Mouse (Mus musculus) heart, adult 11 months (tissue): ENCODE measurements around the gene Zcchc8.

Source experiments
- DNase-seq: peaks from one replicate; pipeline ENCODE4 v3.0.0; 2022

Zcchc8 gene

GRCm38 (mm10) chr5:123683377-123684220 lies 37.3 kb downstream of the Zcchc8 start:
- DNase-seq: peak; percentile 96

DNA sequence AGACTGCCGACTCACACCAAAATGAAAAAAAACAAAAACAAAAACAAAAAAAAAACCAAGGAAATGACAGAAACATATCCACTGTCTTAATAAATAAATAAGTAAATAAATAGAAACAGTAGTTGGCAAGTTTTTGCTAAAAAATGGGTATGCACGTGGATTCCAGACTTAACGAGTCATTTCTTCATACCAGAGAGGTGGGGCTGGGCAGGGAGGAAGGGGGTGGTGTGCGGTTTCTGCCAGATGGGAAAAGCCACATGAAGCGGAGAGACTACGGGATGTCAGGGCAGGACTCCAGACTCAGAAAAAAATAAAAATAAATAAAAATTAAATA lies 37.9 kb downstream of the Zcchc8 start:
- DNase-seq: peak; percentile 94

GRCm38 (mm10) chr5:123682372-123682771 lies 38.5 kb downstream of the Zcchc8 start:
- DNase-seq: no peak

GRCm38 (mm10) chr5:123679546-123680263 lies 41.2 kb downstream of the Zcchc8 start:
- no peak for DNase-seq

DNA sequence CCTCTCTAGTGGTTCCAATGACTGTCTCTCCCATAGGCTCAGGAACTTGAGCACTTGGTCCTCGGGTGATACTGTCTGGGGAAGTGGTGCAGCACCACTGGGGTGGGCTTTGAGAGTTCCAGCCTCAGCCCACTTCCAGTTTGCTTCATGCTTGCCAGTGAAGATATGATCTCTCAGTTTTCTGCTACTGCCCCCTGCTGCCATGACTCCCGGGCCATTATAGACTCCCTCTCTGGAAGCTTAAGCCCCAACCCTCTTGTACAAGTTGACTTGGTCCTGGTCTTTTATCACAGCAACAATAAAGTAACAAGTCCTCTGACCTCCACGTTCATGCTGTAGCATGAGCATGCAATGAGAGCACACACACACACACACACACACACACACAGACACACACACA lies 41.8 kb downstream of the Zcchc8 start:
- DNase-seq: no peak

- no peak for DNase-seq
Observed at GRCm38 (mm10) chr5:123675717-123676116, 45.2 kb downstream of the Zcchc8 start.

GRCm38 (mm10) chr5:123675221-123675620 lies 45.7 kb downstream of the Zcchc8 start:
- DNase-seq: peak; percentile 95

DNA sequence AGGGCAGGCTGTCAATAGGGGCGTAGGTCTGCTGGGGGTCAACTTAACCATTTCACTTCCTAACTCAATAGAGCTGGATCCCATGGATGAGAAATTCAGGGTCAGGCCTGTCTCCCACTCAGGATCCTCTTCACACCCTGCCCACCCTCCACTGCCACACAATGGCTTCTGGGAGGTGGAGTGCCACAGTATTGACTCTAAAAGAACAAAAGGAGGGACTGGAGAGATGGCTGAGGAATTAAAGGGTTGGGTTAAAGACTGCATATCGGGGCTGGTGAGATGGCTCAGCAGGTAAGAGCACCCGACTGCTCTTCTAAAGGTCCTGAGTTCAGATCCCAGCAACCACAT lies 49.5 kb downstream of the Zcchc8 start:
- DNase-seq: peak; percentile 92

DNA sequence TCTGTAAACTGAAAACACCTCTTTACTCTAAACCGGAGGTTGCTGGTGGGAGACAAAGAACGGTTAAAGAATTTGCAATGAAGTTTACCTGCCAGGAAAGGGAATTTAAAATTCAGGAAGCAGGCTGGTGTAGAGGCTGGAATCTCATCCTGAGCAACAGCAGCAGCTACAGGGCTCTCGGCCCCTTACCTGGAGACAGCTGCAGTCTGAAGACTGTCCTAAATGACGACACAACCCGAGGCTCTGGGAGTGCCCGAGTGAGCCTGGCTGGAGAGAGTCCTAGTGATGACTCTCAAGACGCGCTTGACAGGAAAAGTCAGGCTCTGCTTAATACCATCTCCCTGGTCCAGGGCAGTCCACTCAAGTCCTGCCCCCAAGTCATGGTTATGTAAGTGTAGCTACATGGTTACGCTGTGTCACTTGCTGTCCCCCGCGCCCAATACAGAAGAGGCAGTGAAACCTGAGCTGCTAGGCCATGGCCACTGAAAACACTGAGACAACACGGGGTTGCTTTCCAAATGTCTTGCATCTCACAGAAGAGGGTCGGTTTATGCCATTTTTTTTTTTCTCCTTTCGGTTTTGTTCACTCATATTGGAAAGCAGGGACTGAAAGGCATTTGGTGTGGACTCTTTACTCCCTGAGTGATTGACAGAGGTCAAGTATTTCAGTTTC lies 50.0 kb downstream of the Zcchc8 start:
- peak; percentile 99 for DNase-seq

- DNase-seq: no peak
Observed at GRCm38 (mm10) chr5:123669991-123670799, 50.7 kb downstream of the Zcchc8 start.

GRCm38 (mm10) chr5:123667915-123668314 lies 53.0 kb downstream of the Zcchc8 start:
- no peak for DNase-seq

DNA sequence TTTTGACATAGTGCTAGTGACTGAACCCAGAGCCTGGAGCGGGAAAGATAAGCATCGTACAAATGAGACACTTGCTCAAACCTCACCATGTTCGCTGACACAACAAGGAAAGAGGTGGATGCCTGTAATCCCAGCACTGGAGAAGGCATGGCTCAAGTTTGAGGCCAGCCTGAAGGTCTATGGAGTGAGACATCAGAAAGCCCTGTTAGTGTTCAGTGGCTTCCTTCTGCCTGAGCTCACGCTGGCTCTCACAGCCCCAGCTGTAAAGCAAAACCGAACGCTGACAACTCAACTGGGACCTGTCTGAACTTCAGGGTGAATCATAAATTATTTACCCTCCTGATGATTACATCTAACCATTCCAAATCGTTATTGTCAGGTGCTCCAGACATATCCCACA lies 54.9 kb downstream of the Zcchc8 start:
- DNase-seq: no peak

GRCm38 (mm10) chr5:123664329-123664728 lies 56.6 kb downstream of the Zcchc8 start:
- DNase-seq: no peak

- peak; percentile 98 for DNase-seq
Observed at GRCm38 (mm10) chr5:123662059-123662458, 58.8 kb downstream of the Zcchc8 start.

DNA sequence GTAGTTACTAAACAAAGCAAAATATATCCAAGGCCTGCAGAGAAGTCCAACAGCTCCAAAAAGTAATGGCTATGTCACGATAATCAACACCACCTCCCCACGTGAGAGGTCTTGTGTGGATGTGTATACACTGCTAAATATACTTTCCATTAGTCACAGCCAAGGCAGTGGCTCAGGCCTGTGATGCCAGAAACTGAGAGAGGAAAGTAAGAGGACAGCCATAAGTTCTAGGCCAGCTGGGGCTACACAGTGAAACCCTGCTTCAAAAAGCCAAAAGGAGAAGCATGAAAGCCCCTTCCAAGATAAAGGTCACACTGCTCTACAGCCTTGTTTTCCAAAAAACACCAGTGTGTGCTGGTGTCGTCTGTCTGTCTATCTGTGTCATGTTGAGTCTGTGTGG lies 59.3 kb downstream of the Zcchc8 start:
- peak; percentile 96 for DNase-seq

DNA sequence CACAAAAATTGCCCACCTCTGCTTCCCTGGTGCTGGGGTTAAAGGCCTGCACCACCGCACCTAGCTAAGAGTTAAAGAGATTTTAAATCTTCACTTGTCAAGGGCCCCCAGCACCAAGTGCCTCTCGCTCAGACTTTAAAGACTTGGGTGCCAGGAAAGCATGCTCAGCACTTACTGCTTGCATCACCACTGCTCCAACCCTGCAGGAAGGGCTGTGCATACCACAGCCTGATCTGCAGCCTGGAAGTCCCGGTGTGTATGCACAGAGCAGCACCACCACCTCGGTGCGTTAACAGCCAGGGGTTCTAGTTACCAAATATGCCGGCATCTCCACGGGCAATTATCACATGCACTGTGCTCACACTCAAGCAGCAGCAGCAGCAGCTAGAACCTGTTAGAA lies 63.2 kb downstream of the Zcchc8 start:
- peak; percentile 93 for DNase-seq

DNA sequence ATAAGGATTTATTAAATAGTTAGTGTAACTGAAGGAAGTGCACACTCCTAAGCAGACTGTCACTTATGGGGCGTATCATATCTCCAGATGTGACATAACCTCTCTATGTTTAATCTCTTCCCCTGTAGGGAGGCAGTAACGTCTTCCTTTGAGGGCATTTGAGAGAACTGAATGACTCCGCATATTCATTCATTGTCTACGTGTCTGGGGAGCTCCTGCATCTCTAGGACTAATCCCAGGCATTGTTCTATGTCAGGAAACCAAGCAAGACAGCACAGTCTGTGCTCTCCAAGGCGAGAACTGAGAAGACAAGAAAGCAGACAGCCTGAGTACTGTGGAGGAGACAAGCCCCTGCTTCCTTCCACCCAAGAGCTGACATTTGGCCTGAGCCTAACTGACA lies 66.0 kb downstream of the Zcchc8 start:
- peak; percentile 92 for DNase-seq

DNA sequence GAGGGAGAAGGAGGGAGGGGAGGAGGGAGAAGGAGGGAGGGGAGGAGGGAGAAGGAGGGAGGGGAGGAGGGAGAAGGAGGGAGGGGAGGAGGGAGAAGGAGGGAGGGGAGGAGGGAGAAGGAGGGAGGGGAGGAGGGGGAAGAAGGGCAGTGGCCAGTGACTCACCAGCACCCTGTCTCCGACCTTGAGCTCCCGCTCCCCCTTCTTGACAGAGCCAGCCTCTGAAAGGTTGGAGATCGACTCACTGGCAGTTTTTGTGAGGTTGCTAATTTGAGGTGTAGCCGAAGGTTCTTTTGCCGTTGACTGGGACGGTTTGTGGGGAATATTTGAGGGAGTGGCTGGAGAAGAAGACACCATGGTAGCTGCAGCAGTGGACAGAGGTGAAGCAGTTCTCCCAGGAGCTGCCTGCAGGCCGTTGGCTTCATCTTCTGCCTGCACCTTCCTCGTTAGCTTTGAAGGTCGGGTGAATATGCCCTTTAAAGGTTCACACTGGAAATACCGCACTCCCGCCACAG lies 67.6 kb downstream of the Zcchc8 start:
- peak; percentile 70 for DNase-seq

DNA sequence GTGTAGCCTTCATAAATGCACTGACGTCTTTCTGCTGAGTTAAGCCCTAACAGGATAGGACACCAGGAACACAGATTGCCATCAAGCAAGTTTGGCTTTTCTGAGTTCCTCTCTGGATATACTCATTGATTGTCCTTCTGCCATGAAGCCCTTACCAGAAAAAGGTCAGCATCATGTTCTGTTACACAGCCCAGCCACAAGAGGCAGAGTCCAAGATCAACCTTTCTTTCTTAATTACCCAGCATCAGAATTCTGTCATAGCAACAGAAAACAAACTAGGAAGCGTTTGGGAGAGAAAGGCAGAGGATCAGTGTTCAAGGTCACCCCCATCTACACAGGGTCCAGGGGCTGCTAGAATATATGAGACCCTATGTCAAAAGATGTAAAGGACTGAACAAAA lies 70.1 kb downstream of the Zcchc8 start:
- DNase-seq: peak; percentile 55
